Mouse (Mus musculus): ENCODE results near the gene Hmcn2. TPM values are rescaled to one million over a fixed set of nuclear protein-coding genes. Genes with fewer than 3 reads are reported as not detected.

Hmcn2 gene
- polyA plus RNA-seq, 1 experiment from 2014 or later = not detected

- H3K4me3 ChIP-seq (ENCODE audit: inconsistent target) = no peak overlapping the region
- no peak overlapping the region for H3K27ac ChIP-seq
- no peaks in the 10 kb centered on the region for H3K79me2 ChIP-seq (ENCODE audit: inconsistent target)
- H3K36me3 ChIP-seq (ENCODE audit: inconsistent target) = no peaks in the 10 kb centered on the region
- WGBS (ENCODE audit: missing documents) = 38% methylated on average over 8 of the region's 8 CpGs
These were observed 149.7 kb downstream of the Hmcn2 start for GRCm38 (mm10) chr2:31463696-31464528.

- Histone ChIP-seq H3K4me3 (ENCODE audit: inconsistent target) (no peak overlapping the region), H3K27ac (no peak overlapping the region), H3K79me2 (ENCODE audit: inconsistent target) (no peaks in the 10 kb centered on the region), H3K36me3 (ENCODE audit: inconsistent target) (no peaks in the 10 kb centered on the region)
- 67% methylated on average over 6 of the region's 6 CpGs for WGBS (ENCODE audit: missing documents)
These were observed 150.3 kb downstream of the Hmcn2 start for GRCm38 (mm10) chr2:31464529-31464910.

GRCm38 (mm10) chr2:31467457-31467856, 153.2 kb downstream of the Hmcn2 start:
- Histone ChIP-seq H3K4me3 (ENCODE audit: inconsistent target) (no peak overlapping the region), H3K79me2 (ENCODE audit: inconsistent target) (no peaks in the 10 kb centered on the region), H3K36me3 (ENCODE audit: inconsistent target) (no peaks in the 10 kb centered on the region), H3K27ac (no peak overlapping the region)
- 100% methylated on average over 1 of the region's 1 CpGs for WGBS (ENCODE audit: missing documents)

GRCm38 (mm10) chr2:31468857-31469256, 154.6 kb downstream of the Hmcn2 start:
- Histone ChIP-seq H3K36me3 (ENCODE audit: inconsistent target) (no peaks in the 10 kb centered on the region), H3K27ac (no peak overlapping the region), H3K4me3 (ENCODE audit: inconsistent target) (no peak overlapping the region), H3K79me2 (ENCODE audit: inconsistent target) (no peaks in the 10 kb centered on the region)
- 98% methylated on average over 7 of the region's 7 CpGs for WGBS (ENCODE audit: missing documents)

GRCm38 (mm10) chr2:31469480-31469879, 155.3 kb downstream of the Hmcn2 start:
- no peak overlapping the region for H3K27ac ChIP-seq
- no peak overlapping the region for H3K4me3 ChIP-seq (ENCODE audit: inconsistent target)
- 63% methylated on average over 7 of the region's 7 CpGs for WGBS (ENCODE audit: missing documents)
- no peaks in the 10 kb centered on the region for H3K36me3 ChIP-seq (ENCODE audit: inconsistent target)
- H3K79me2 ChIP-seq (ENCODE audit: inconsistent target) = no peaks in the 10 kb centered on the region

GRCm38 (mm10) chr2:31469931-31470682, 155.9 kb downstream of the Hmcn2 start, which contains the start of gene Ass1:
Gene Ass1 (plus strand): TSS chr2:31470207.
- no peaks in the 10 kb centered on the region for H3K36me3 ChIP-seq (ENCODE audit: inconsistent target)
- 3% methylated on average over 45 of the region's 49 CpGs for WGBS (ENCODE audit: missing documents)
- no peaks in the 10 kb centered on the region for H3K79me2 ChIP-seq (ENCODE audit: inconsistent target)
- H3K4me3 ChIP-seq (ENCODE audit: inconsistent target) = peak within 1 kb of the TSS; percentile 48
- no peak within 1 kb of the TSS for H3K27ac ChIP-seq

GRCm38 (mm10) chr2:31470683-31471385, 156.6 kb downstream of the Hmcn2 start:
- Histone ChIP-seq H3K36me3 (ENCODE audit: inconsistent target) (no peaks in the 10 kb centered on the region), H3K4me3 (ENCODE audit: inconsistent target) (peak overlapping the region; percentile 48), H3K79me2 (ENCODE audit: inconsistent target) (no peaks in the 10 kb centered on the region), H3K27ac (no peak overlapping the region)
- WGBS (ENCODE audit: missing documents) = 12% methylated on average over 17 of the region's 19 CpGs

GRCm38 (mm10) chr2:31471611-31472010, 157.4 kb downstream of the Hmcn2 start:
- 81% methylated on average over 6 of the region's 6 CpGs for WGBS (ENCODE audit: missing documents)
- no peaks in the 10 kb centered on the region for H3K79me2 ChIP-seq (ENCODE audit: inconsistent target)
- H3K36me3 ChIP-seq (ENCODE audit: inconsistent target) = no peaks in the 10 kb centered on the region
- no peak overlapping the region for H3K27ac ChIP-seq
- no peak overlapping the region for H3K4me3 ChIP-seq (ENCODE audit: inconsistent target)

- 54% methylated on average over 10 of the region's 10 CpGs for WGBS (ENCODE audit: missing documents)
- no peak overlapping the region for H3K27ac ChIP-seq
- H3K4me3 ChIP-seq (ENCODE audit: inconsistent target) = no peak overlapping the region
- no peaks in the 10 kb centered on the region for H3K79me2 ChIP-seq (ENCODE audit: inconsistent target)
- H3K36me3 ChIP-seq (ENCODE audit: inconsistent target) = 0 out of 2 replicates have a peak, but pooled peaks cover 3% of the 10 kb centered on the region
These were observed 158.3 kb downstream of the Hmcn2 start for GRCm38 (mm10) chr2:31472406-31473065.

GRCm38 (mm10) chr2:31473941-31474340, 159.7 kb downstream of the Hmcn2 start:
- Histone ChIP-seq H3K36me3 (ENCODE audit: inconsistent target) (0 out of 2 replicates have a peak, but pooled peaks cover 10% of the 10 kb centered on the region), H3K79me2 (ENCODE audit: inconsistent target) (no peaks in the 10 kb centered on the region), H3K4me3 (ENCODE audit: inconsistent target) (no peak overlapping the region), H3K27ac (no peak overlapping the region)
- 78% methylated on average over 4 of the region's 4 CpGs for WGBS (ENCODE audit: missing documents)

- Histone ChIP-seq H3K79me2 (ENCODE audit: inconsistent target) (no peaks in the 10 kb centered on the region), H3K27ac (no peak overlapping the region), H3K4me3 (ENCODE audit: inconsistent target) (no peak overlapping the region), H3K36me3 (ENCODE audit: inconsistent target) (peaks cover 10% of the 10 kb centered on the region; the same call in 1 of the 2 replicates)
- 92% methylated on average over 5 of the region's 5 CpGs for WGBS (ENCODE audit: missing documents)
These were observed 160.5 kb downstream of the Hmcn2 start for GRCm38 (mm10) chr2:31474686-31475085.

- H3K36me3 ChIP-seq (ENCODE audit: inconsistent target) = peaks cover 10% of the 10 kb centered on the region; the same call in 1 of the 2 replicates
- 95% methylated on average over 10 of the region's 10 CpGs for WGBS (ENCODE audit: missing documents)
These were observed 162.0 kb downstream of the Hmcn2 start for GRCm38 (mm10) chr2:31476107-31476820.

GRCm38 (mm10) chr2:31477234-31478161, 163.3 kb downstream of the Hmcn2 start:
- WGBS (ENCODE audit: missing documents) = 91% methylated on average over 12 of the region's 12 CpGs
- peaks cover 17% of the 10 kb centered on the region; the same call in 1 of the 2 replicates for H3K36me3 ChIP-seq (ENCODE audit: inconsistent target)
- no peaks in the 10 kb centered on the region for H3K79me2 ChIP-seq (ENCODE audit: inconsistent target)
- H3K4me3 ChIP-seq (ENCODE audit: inconsistent target) = no peak overlapping the region
- H3K27ac ChIP-seq = no peak overlapping the region

More at GRCm38 (mm10) chr2:31476107-31476820, 162.0 kb downstream of the Hmcn2 start:
- H3K79me2 ChIP-seq (ENCODE audit: inconsistent target) = no peaks in the 10 kb centered on the region
- no peak overlapping the region for H3K4me3 ChIP-seq (ENCODE audit: inconsistent target)
- no peak overlapping the region for H3K27ac ChIP-seq

Measured in macrophage (primary cell).